Mouse (Mus musculus): ENCODE measurements around the gene St6galnac6. TPM values are rescaled to one million over a fixed set of nuclear protein-coding genes. Genes with fewer than 3 reads are reported as not detected.

Gene St6galnac6
- total and polyA plus RNA-seq, 3 experiments = 12.5 to 26.5 TPM; not detected in 1

- TF ChIP-seq BHLHE40 (IDR thresholded peaks at IDR 0.05; ENCODE audit: borderline replicate concordance, low read depth, low read length) = no peak
- TF ChIP-seq JUND (IDR thresholded peaks at IDR 0.05; ENCODE audit: low read depth, low read length) = no peak
- no peak for TF ChIP-seq TBP (IDR thresholded peaks at IDR 0.05; ENCODE audit: low read depth, low read length)
- no peak for TF ChIP-seq UBTF (IDR thresholded peaks at IDR 0.05; ENCODE audit: borderline replicate concordance, insufficient read depth, low read depth, low read length)
- no peak for TF ChIP-seq ETS1 (IDR thresholded peaks at IDR 0.05; ENCODE audit: low read depth, low read length)
- TF ChIP-seq KAT2A (conservative IDR thresholded peaks at IDR 0.05; ENCODE audit: low read depth, low read length) = no peak
- no peak for TF ChIP-seq MXI1 (IDR thresholded peaks at IDR 0.05; ENCODE audit: low read depth, low read length)
- TF ChIP-seq POLR2A (IDR thresholded peaks at IDR 0.05; ENCODE audit: control insufficient read depth in 1 of 2, insufficient read depth in 1 of 2, low read depth in 1 of 2, low read length in 2 of 2, poor library complexity in 1 of 2) = no peak
- Histone ChIP-seq H3K27ac (ENCODE audit: control insufficient read depth, low read depth, low read length) (no peak overlapping the region), H3K79me2 (ENCODE audit: control insufficient read depth, insufficient read depth, low read length, poor library complexity) (peaks cover 32% of the 10 kb centered on the region), H3K4me3 (ENCODE audit: control insufficient read depth in 1 of 2, insufficient read depth in 1 of 2, low read depth in 2 of 2, low read length in 2 of 2) (peak overlapping the region; percentile 10 to 91; a peak in 3 of 4 replicates), H3K36me3 (ENCODE audit: control insufficient read depth in 1 of 2, insufficient read depth in 2 of 2, low read length in 2 of 2) (peaks cover 0 to 12% of the 10 kb centered on the region in 2 experiments; a peak in 3 of 4 replicates), H3K4me1 (ENCODE audit: control insufficient read depth in 1 of 2, insufficient read depth in 2 of 2, low read length in 2 of 2) (peaks cover 5 to 18% of the 10 kb centered on the region in 2 experiments; a peak in 3 of 4 replicates), H3K27me3 (ENCODE audit: control insufficient read depth in 1 of 2, insufficient read depth in 2 of 2, low read length in 2 of 2) (no peaks in the 10 kb centered on the region), H3K9ac (ENCODE audit: control insufficient read depth, low read depth, low read length, poor library complexity, severe bottlenecking) (peak overlapping the region; percentile 21; the same call in 1 of the 2 replicates), H3K9me3 (replicated peaks; ENCODE audit: insufficient read depth, low read length) (no peaks in the 10 kb centered on the region)
- no peak for DNase-seq (ENCODE audit: low read depth, low spot score)
Observed at GRCm38 (mm10) chr2:32589213-32589795, 10.2 kb upstream of the St6galnac6 start.

GRCm38 (mm10) chr2:32590224-32590623 lies 9.3 kb upstream of the St6galnac6 start:
- Histone ChIP-seq H3K27me3 (ENCODE audit: control insufficient read depth in 1 of 2, insufficient read depth in 2 of 2, low read length in 2 of 2) (no peaks in the 10 kb centered on the region), H3K36me3 (ENCODE audit: control insufficient read depth in 1 of 2, insufficient read depth in 2 of 2, low read length in 2 of 2) (peaks cover 0 to 12% of the 10 kb centered on the region in 2 experiments; a peak in 3 of 4 replicates), H3K9ac (ENCODE audit: control insufficient read depth, low read depth, low read length, poor library complexity, severe bottlenecking) (no peak overlapping the region), H3K4me1 (ENCODE audit: control insufficient read depth in 1 of 2, insufficient read depth in 2 of 2, low read length in 2 of 2) (peaks cover 5 to 18% of the 10 kb centered on the region in 2 experiments; a peak in 3 of 4 replicates), H3K79me2 (ENCODE audit: control insufficient read depth, insufficient read depth, low read length, poor library complexity) (peaks cover 32% of the 10 kb centered on the region), H3K27ac (ENCODE audit: control insufficient read depth, low read depth, low read length) (no peak overlapping the region), H3K4me3 (ENCODE audit: control insufficient read depth in 1 of 2, insufficient read depth in 1 of 2, low read depth in 2 of 2, low read length in 2 of 2) (no peak overlapping the region), H3K9me3 (replicated peaks; ENCODE audit: insufficient read depth, low read length) (no peaks in the 10 kb centered on the region)
- TF ChIP-seq TBP (IDR thresholded peaks at IDR 0.05; ENCODE audit: low read depth, low read length) (no peak), ZNF384 (IDR thresholded peaks at IDR 0.05; ENCODE audit: low read depth, low read length) (no peak), POLR2A (IDR thresholded peaks at IDR 0.05; ENCODE audit: control insufficient read depth in 1 of 2, insufficient read depth in 1 of 2, low read depth in 1 of 2, low read length in 2 of 2, poor library complexity in 1 of 2) (no peak), POLR2AphosphoS5 (IDR thresholded peaks at IDR 0.05; ENCODE audit: borderline replicate concordance, low read depth, low read length) (no peak), MXI1 (IDR thresholded peaks at IDR 0.05; ENCODE audit: low read depth, low read length) (no peak)
- no peak for DNase-seq (ENCODE audit: low read depth, low spot score)

GRCm38 (mm10) chr2:32591249-32591648 lies 8.3 kb upstream of the St6galnac6 start:
- peaks cover 5 to 16% of the 10 kb centered on the region in 2 experiments; a peak in 3 of 4 replicates for H3K4me1 ChIP-seq (ENCODE audit: control insufficient read depth in 1 of 2, insufficient read depth in 2 of 2, low read length in 2 of 2)
- no peak for TF ChIP-seq POLR2AphosphoS2 (IDR thresholded peaks at IDR 0.05; ENCODE audit: low read length)
- no peak for TF ChIP-seq CHD1 (IDR thresholded peaks at IDR 0.05; ENCODE audit: low read depth, low read length)
- no peak for TF ChIP-seq E2F4 (IDR thresholded peaks at IDR 0.05; ENCODE audit: borderline replicate concordance, low read depth, low read length)
- no peak for TF ChIP-seq MXI1 (IDR thresholded peaks at IDR 0.05; ENCODE audit: low read depth, low read length)
- TF ChIP-seq ZKSCAN1 (IDR thresholded peaks at IDR 0.05; ENCODE audit: low read depth, low read length) = no peak
- TF ChIP-seq MAFK (IDR thresholded peaks at IDR 0.05; ENCODE audit: borderline replicate concordance, low read depth, low read length) = no peak
- TF ChIP-seq TCF12 (IDR thresholded peaks at IDR 0.05; ENCODE audit: low read depth, low read length) = no peak
- TF ChIP-seq RCOR1 (IDR thresholded peaks at IDR 0.05; ENCODE audit: low read depth, low read length) = no peak
- no peak overlapping the region for H3K4me3 ChIP-seq (ENCODE audit: control insufficient read depth in 1 of 2, insufficient read depth in 1 of 2, low read depth in 2 of 2, low read length in 2 of 2)
- H3K9ac ChIP-seq (ENCODE audit: control insufficient read depth, low read depth, low read length, poor library complexity, severe bottlenecking) = no peak overlapping the region
- no peak for DNase-seq (ENCODE audit: low read depth, low spot score)
- H3K36me3 ChIP-seq (ENCODE audit: control insufficient read depth in 1 of 2, insufficient read depth in 2 of 2, low read length in 2 of 2) = peaks cover 3 to 12% of the 10 kb centered on the region in 2 experiments; a peak in 3 of 4 replicates
- no peaks in the 10 kb centered on the region for H3K9me3 ChIP-seq (replicated peaks; ENCODE audit: insufficient read depth, low read length)
- H3K27ac ChIP-seq (ENCODE audit: control insufficient read depth, low read depth, low read length) = no peak overlapping the region
- peaks cover 32% of the 10 kb centered on the region for H3K79me2 ChIP-seq (ENCODE audit: control insufficient read depth, insufficient read depth, low read length, poor library complexity)
- no peaks in the 10 kb centered on the region for H3K27me3 ChIP-seq (ENCODE audit: control insufficient read depth in 1 of 2, insufficient read depth in 2 of 2, low read length in 2 of 2)

Data from MEL (cell line).